Mouse (Mus musculus): Measurements from ENCODE around the gene Kmt2b.

DNA sequence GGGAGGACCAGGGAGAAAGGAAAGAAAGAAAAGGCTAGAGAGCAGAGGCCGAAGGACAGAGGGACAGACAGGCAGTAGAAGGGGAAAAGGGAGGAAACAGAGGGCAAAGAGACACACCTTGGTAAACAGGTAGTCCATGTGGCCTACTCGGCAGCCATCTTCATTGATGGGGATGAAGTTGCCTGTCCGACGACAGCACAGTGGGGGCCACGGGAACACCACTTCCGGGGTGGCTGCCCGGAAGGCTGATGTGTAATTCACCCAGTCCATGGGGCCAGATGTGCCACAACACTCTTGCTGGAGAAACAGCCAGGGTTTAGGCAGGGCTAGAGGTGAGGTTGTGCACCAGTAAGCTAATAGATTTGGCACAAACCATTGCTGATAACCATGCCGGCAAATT lies 16.4 kb upstream of the Kmt2b start:
- TF ChIP-seq POLR2A (IDR thresholded peaks at IDR 0.05; ENCODE audit: low read depth, low read length) = no peak
- TF ChIP-seq CTCF (IDR thresholded peaks at IDR 0.05; ENCODE audit: borderline replicate concordance, insufficient read depth, low read length) = no peak
